Mouse (Mus musculus) megakaryocyte-erythroid progenitor cell, adult 5-6 weeks (primary cell): ENCODE results near the gene Creb5. TPM values are rescaled to one million over a fixed set of nuclear protein-coding genes. Genes with fewer than 3 reads are reported as not detected.

ENCODE experiments used
- ATAC-seq: replicated peaks from 2 replicates; pipeline ENCODE4 v1.8.0; 2016; ENCODE audit warnings: mild to moderate bottlenecking, inconsistent platforms; ENCODE audit not compliant: severe bottlenecking, poor library complexity, low FRiP score, low TSS enrichment
- total RNA-seq, 2 experiments: library from RNA; stranded (forward) in 1 of 2; stranded (reverse) in 1 of 2; fragments of 200-1000, 215-1000 nt in 1 of 2; fragments of >200 nt in 1 of 2; fragmentation: Nextera tagmentation in 1 of 2; gene quantifications; 2 replicates each; pipeline ENCODE4 v1.2.3; 2014 to 2017

Creb5 gene
- total RNA-seq, 2 experiments from 2014 or later, result not detected

- no peak for ATAC-seq
Measured at GRCm38 (mm10) chr6:53573711-53574065, 286.6 kb downstream of the Creb5 start.

DNA sequence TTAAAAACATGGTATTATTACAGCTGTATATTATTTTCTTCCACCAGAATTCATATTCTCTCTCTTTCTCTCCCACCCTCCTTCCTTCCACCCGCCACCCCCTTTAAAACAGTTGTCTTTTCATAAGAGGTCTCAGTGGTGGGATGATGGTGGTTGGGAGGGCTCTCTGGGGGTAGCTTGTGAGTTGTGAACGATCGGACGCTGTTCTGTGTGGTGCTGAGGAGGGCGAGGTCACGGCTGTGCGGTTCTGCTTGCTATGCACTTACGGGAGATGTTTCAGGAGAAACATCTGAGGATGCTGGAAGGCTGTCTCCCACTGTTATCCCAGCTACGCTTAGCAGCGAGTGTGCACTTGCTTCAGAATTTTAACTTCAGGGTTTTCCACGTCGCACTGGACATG lies 287.0 kb downstream of the Creb5 start:
- ATAC-seq, result no peak

DNA sequence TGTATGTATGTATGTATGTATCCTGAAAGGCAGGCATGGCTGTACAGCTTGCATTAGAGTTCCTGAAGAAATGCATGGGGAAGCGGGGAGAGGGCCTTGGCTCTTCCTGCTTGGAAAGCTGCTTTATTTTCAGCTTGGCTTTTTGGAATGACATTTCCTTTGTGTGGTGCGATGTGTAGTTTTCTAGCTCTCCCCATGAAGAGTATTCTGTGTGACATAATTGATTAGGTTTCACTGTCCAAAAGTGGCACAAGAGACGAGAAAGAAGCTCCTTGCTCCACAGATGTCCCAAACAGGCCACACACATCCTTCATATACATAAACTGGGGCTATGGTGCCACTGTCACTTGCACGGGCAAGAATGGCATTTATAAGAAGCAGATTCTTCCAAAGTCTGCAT lies 288.1 kb downstream of the Creb5 start:
- ATAC-seq, result no peak

DNA sequence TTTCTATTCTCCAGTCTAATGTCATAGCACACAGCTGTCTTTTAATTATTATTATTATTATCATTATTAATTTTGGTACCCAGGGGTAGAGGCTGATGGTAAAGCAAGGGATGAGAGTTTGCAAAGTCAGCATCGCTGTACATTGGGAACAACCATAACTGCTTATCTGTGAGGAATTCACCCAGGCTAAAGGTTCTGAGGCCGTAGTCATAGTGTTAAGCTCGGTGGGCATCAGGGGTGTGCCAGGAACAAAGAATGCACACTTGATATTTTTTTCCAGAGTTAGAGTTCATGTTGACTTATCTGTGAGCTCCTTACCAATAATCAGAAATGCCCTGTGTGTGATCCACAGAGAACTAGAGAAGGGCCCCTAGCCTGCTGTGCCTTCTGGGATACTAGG lies 288.8 kb downstream of the Creb5 start:
- ATAC-seq, result no peak

- ATAC-seq, result no peak
Measured at GRCm38 (mm10) chr6:53576841-53577240, 289.8 kb downstream of the Creb5 start.

- ATAC-seq, result no peak
Measured at GRCm38 (mm10) chr6:53577776-53578175, 290.7 kb downstream of the Creb5 start.

DNA sequence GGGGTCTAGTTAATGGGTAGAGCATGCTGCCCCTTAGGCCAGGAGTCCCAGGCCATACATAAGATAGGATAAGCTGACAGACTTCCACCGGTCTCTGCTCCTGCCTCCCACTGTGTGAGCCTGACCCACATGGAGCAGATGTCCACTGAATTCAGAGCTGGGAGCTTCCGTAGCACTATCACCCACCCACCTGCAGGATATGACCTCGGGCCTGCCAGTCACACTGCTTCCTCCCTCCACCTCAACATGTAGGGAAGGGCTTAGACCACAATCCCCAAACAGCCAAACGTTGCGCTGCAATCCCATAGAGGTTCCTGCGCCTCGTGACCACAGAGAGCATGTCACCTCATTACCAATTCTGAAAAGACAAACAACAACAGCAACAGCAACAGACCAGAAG lies 293.3 kb downstream of the Creb5 start:
- no peak for ATAC-seq

- no peak for ATAC-seq
Measured at GRCm38 (mm10) chr6:53583234-53583875, 296.3 kb downstream of the Creb5 start.

GRCm38 (mm10) chr6:53584718-53585405 lies 297.8 kb downstream of the Creb5 start:
- no peak for ATAC-seq

GRCm38 (mm10) chr6:53589746-53590145 lies 302.7 kb downstream of the Creb5 start:
- no peak for ATAC-seq

DNA sequence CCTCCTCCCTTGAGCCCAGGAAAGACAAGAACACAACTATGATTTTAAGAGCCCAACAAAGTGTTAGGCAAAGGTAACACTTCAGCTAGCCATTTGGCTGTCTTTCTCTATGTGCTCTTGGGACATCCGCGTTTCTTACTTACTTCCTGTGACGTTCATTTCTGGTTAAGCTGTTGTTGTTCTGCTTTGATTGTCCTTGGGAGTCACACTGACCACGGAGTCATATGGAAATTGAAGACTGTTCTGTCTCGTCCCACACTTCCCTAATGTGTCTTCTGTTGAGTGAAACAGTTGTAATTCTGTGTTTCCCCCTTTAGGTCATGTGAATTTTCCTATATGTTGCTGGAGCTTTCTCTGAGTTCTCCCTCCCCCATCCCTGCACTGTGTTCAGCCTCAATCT lies 305.2 kb downstream of the Creb5 start:
- no peak for ATAC-seq

DNA sequence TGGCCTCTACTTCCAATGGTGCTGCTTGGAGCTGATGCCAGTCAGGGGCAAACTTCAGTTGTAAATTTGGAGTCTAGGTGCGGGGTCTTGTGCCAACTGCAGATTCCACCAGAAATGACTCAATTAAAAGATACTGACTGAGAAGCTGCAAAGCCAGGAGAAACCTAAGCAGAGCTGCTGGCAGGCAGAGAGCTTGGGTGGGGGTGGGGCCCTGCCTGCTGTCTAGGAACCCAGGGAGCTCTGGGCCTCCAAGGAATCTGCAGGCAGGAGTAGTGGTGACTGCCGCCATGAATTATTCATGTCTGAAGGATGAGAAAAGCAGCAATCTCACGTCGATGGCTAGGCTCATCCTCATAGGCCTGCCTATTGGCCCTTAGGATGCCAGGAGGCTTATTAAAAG lies 306.5 kb downstream of the Creb5 start:
- ATAC-seq, result no peak

- ATAC-seq, result no peak
Measured at GRCm38 (mm10) chr6:53594316-53594715, 307.2 kb downstream of the Creb5 start.

DNA sequence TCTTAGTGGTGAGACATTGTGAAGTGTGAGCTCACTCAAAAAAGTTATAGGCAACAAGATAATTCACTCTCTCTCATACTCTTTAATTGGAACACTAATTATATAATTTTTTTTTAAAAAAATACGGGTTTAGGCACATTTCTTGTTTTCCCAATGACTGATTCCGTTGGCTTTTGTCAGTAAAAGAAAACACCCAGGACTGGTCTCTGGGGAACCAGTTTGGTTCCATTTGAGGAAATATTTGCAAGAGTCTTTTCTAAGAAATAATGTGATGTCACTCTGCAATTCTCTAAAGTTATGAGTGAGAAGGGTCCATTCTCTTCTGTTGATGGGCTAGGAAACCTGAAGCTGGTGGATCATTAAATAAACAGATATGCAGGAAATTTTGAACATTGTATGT lies 309.3 kb downstream of the Creb5 start:
- no peak for ATAC-seq

GRCm38 (mm10) chr6:53603041-53603440 lies 316.0 kb downstream of the Creb5 start:
- ATAC-seq, result no peak

GRCm38 (mm10) chr6:53603695-53604094 lies 316.6 kb downstream of the Creb5 start:
- no peak for ATAC-seq

DNA sequence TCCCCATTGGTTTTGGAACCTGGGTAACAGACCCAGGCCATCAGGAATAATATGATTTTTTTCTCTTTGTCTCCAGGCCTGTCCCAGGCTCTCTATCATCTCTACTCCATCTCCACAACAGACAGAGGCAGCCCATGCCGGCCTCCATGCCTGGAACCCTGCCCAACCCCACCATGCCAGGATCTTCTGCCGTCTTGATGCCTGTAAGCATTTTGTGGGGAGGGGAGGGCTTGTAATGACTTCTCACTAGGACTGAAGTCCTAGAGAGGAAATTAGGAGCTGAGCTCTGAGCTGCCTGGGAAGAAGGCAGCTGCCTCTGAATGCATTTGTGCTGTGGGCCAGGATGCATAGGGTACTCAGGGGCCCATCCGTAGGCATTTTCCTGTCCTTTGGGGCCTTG lies 317.3 kb downstream of the Creb5 start:
- ATAC-seq, result no peak

DNA sequence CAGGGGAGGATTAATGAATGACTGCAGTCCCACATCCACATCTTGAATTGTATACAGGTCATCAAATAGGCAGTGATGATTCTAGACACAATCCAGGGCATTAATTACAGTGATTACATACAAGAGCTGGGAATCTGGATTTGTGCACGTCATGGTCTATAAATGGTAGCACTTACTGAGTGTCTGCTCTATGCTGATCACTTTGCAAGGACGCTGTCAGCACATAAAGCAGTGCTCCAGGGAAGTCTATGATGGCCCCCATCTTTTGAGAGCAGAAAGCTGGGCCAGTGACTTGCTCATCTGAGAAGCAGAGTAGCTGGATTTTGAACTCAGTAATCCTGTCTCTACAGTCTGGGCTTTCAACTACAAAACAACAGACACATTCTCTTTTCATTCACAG lies 318.1 kb downstream of the Creb5 start:
- ATAC-seq, result no peak

DNA sequence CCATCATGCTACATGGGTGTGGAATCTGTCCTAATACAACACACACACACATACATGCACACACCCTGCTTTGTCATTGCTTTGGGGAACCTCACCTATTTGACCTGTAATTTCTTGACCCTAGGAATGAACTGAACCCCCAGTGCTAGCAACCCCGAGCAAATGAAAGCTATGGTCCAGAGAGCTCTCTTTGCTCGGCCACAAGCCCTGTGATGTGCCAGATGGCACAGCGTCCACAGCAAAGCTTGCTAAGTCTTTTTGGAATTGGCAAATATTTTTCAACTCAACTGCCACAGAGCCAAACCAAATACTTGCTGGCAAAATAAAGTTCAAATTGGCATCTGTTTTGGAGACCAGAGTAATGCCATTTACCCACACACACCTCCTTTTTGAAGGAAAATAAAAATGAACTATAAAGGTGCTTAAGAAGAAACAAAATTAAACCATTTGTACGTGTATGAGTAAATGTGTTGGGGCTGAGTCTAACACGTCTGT lies 324.4 kb downstream of the Creb5 start:
- no peak for ATAC-seq

GRCm38 (mm10) chr6:53612681-53613080 lies 325.6 kb downstream of the Creb5 start:
- no peak for ATAC-seq

DNA sequence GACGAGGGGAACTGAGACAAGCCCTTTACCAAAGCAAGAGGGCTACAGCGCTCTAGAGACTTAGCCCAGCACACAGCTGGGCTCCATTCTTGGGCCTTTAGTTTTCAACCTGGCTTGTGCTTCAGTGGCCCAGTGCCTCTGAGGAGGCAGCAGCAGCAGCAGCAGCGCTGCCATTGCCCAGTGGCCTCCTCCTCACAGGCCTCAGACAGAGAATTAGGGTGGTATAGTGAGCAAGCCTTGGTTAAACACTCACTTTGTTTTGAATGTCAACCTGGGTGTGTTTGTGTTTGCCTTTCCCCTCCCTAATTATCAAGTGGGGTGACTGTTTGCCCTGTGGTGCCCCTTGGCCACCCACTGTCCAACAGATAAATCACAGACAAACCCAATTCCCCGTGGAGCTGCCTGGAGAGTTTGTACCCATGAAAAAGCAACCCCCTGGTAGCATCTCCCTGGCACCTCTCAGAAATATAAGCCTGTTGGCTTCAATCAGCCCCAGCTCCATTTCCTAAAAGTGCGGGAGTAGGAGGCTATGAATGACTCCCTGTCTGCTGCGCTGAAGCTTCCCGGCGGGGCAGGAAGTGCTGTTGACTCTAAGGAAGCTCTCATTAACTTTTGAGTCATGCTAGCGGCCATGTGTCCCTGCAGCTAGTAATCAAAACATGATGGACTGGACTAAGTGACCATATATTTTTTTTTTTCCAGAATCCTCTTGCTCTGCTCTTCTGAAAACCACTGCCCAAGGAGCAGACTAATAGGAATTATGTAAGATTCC lies 328.6 kb downstream of the Creb5 start:
- no peak for ATAC-seq
